Mouse (Mus musculus) hindbrain, embryonic 16.5 days (tissue): ENCODE measurements around the gene Grin3a. TPM values are rescaled to one million over a fixed set of nuclear protein-coding genes. Genes with fewer than 3 reads are reported as not detected.

ENCODE experiments used
- ATAC-seq: fragments of 200-750 bp; cut with Nextera tagmentation; 2 replicates; pipeline ENCODE4 v1.8.0; 2017; ENCODE audit warnings: moderate TSS enrichment, moderate library complexity
- H3K27ac ChIP-seq: fragments of 300-500 bp; sonication (generic); 2 replicates; pipeline ENCODE4 v1.5.1; 2014; ENCODE audit warnings: low read depth, mild to moderate bottlenecking, control low read depth, low read length, moderate library complexity
- H3K27me3 ChIP-seq: fragments of 300-500 bp; sonication (generic); replicated peaks from 2 replicates; pipeline ENCODE4 v1.6.1; 2014; ENCODE audit warnings: low read length; ENCODE audit not compliant: control insufficient read depth, insufficient read depth
- H3K36me3 ChIP-seq: fragments of 300-500 bp; sonication (generic); 2 replicates; pipeline ENCODE4 v1.6.1; 2014; ENCODE audit warnings: mild to moderate bottlenecking, low read length, moderate library complexity, mixed read lengths; ENCODE audit not compliant: control insufficient read depth, insufficient read depth
- H3K4me1 ChIP-seq: fragments of 300-500 bp; sonication (generic); 2 replicates; pipeline ENCODE4 v1.6.1; 2014; ENCODE audit warnings: low read depth, low read length; ENCODE audit not compliant: control insufficient read depth, insufficient read depth
- H3K4me2 ChIP-seq: fragments of 300-500 bp; sonication (generic); 2 replicates; pipeline ENCODE4 v1.6.1; 2014; ENCODE audit warnings: mild to moderate bottlenecking, low read length, control low read depth, moderate library complexity
- H3K4me3 ChIP-seq: fragments of 300-500 bp; sonication (generic); 2 replicates; pipeline ENCODE4 v1.5.1; 2014; ENCODE audit warnings: mild to moderate bottlenecking, low read length, control low read depth, moderate library complexity
- H3K9ac ChIP-seq: fragments of 300-500 bp; sonication (generic); 2 replicates; pipeline ENCODE4 v1.6.1; 2014; ENCODE audit warnings: low read depth, mild to moderate bottlenecking, control low read depth, low read length, moderate library complexity
- H3K9me3 ChIP-seq: fragments of 300-500 bp; sonication (generic); 2 replicates; pipeline ENCODE4 v1.6.1; 2014; ENCODE audit warnings: mild to moderate bottlenecking, low read length, moderate library complexity; ENCODE audit not compliant: control insufficient read depth
- WGBS: fragments of 180-500 bp; shearing (Covaris S2); extraction: QIAGEN DNeasy Blood & Tissue Kit; methylation state at CpG from one replicate; pipeline ENCODE4 v1.1.7; 2014; 5-methylcytosine and 5-hydroxymethylcytosine counted together
- polyA plus RNA-seq: library from polyadenylated mRNA; unstranded; fragments of >200 nt; fragmentation: Nextera tagmentation; extraction: Ambion mirVana; gene quantifications from 2 replicates; pipeline ENCODE4 v1.2.1, GENCODE M21; 2015

Gene Grin3a
- polyA plus RNA-seq, 1 experiment from 2014 or later: 25.6 TPM

DNA sequence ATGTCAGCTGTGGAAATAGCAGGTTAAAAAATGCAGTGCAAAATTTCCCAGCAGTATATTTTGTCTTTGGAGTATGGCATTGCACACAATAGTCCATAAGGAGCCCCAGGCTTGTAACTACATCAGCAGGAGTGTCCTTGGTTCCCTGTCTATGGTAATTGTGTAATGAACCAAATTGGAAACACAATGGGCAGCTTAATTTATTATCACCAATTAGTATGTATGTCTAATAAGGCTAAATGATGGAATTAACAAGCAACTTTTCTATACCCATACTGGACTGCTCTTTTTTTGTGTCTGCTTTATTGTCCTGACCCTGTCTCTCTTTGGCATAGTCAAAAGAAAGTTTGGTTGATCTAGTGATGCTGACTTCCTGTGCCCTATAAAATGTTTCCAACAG is 38.8 kb downstream of the Grin3a start:
- no peak overlapping the region for H3K27ac ChIP-seq
- no peaks in the 10 kb centered on the region for H3K27me3 ChIP-seq
- no peak overlapping the region for H3K4me3 ChIP-seq
- H3K36me3 ChIP-seq: no peaks in the 10 kb centered on the region
- no peak overlapping the region for H3K4me2 ChIP-seq
- H3K4me1 ChIP-seq: no peaks in the 10 kb centered on the region
- ATAC-seq: no peak
- no peaks in the 10 kb centered on the region for H3K9me3 ChIP-seq
- H3K9ac ChIP-seq: no peak overlapping the region

- H3K9me3 ChIP-seq: no peaks in the 10 kb centered on the region
- no peak overlapping the region for H3K27ac ChIP-seq
- no peak overlapping the region for H3K4me2 ChIP-seq
- no peaks in the 10 kb centered on the region for H3K4me1 ChIP-seq
- WGBS: 82% methylated on average over 2 of the region's 2 CpGs
- no peaks in the 10 kb centered on the region for H3K36me3 ChIP-seq
- no peaks in the 10 kb centered on the region for H3K27me3 ChIP-seq
- H3K4me3 ChIP-seq: no peak overlapping the region
- no peak overlapping the region for H3K9ac ChIP-seq
- no peak for ATAC-seq
Observed at GRCm38 (mm10) chr4:49799338-49799737, 46.2 kb downstream of the Grin3a start.

DNA sequence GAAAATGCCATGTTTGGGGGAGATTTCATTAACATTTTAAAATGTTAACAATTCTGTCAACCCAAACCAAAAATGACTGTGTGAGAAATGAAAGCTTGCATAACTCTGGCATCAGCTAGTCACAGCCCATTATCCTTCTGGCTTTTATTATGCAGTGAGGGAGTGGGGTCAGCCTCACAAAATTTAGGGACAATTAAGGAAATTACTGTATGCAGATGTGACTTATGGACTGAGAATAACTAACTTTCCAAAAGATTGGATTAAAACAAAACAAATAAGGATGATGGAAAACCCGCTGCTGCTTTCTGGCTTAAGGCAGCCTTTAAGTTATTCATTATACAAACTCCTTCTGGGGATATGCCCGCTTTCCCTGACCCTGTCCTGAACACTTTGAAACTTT is 56.6 kb downstream of the Grin3a start:
- H3K36me3 ChIP-seq: no peaks in the 10 kb centered on the region
- no peak for ATAC-seq
- 78% methylated on average over 2 of the region's 2 CpGs for WGBS

GRCm38 (mm10) chr4:49742847-49743246 is 102.7 kb downstream of the Grin3a start:
- Histone ChIP-seq H3K27ac (no peak overlapping the region), H3K9me3 (no peaks in the 10 kb centered on the region), H3K4me2 (no peak overlapping the region), H3K36me3 (no peaks in the 10 kb centered on the region), H3K4me3 (no peak overlapping the region), H3K4me1 (no peaks in the 10 kb centered on the region), H3K27me3 (no peaks in the 10 kb centered on the region), H3K9ac (no peak overlapping the region)
- WGBS: 94% methylated on average over 5 of the region's 5 CpGs
- no peak for ATAC-seq

More for the DNA sequence above, 56.6 kb downstream of the Grin3a start:
- Histone ChIP-seq H3K4me1 (no peaks in the 10 kb centered on the region), H3K9me3 (no peaks in the 10 kb centered on the region), H3K4me2 (no peak overlapping the region), H3K27me3 (no peaks in the 10 kb centered on the region), H3K27ac (no peak overlapping the region), H3K9ac (no peak overlapping the region), H3K4me3 (no peak overlapping the region)

GRCm38 (mm10) chr4:49741942-49742341 is 103.6 kb downstream of the Grin3a start:
- Histone ChIP-seq H3K4me2 (no peak overlapping the region), H3K27me3 (no peaks in the 10 kb centered on the region), H3K9ac (no peak overlapping the region), H3K9me3 (no peaks in the 10 kb centered on the region), H3K4me3 (no peak overlapping the region), H3K27ac (no peak overlapping the region), H3K4me1 (no peaks in the 10 kb centered on the region), H3K36me3 (no peaks in the 10 kb centered on the region)
- WGBS: 94% methylated on average over 2 of the region's 2 CpGs
- no peak for ATAC-seq

DNA sequence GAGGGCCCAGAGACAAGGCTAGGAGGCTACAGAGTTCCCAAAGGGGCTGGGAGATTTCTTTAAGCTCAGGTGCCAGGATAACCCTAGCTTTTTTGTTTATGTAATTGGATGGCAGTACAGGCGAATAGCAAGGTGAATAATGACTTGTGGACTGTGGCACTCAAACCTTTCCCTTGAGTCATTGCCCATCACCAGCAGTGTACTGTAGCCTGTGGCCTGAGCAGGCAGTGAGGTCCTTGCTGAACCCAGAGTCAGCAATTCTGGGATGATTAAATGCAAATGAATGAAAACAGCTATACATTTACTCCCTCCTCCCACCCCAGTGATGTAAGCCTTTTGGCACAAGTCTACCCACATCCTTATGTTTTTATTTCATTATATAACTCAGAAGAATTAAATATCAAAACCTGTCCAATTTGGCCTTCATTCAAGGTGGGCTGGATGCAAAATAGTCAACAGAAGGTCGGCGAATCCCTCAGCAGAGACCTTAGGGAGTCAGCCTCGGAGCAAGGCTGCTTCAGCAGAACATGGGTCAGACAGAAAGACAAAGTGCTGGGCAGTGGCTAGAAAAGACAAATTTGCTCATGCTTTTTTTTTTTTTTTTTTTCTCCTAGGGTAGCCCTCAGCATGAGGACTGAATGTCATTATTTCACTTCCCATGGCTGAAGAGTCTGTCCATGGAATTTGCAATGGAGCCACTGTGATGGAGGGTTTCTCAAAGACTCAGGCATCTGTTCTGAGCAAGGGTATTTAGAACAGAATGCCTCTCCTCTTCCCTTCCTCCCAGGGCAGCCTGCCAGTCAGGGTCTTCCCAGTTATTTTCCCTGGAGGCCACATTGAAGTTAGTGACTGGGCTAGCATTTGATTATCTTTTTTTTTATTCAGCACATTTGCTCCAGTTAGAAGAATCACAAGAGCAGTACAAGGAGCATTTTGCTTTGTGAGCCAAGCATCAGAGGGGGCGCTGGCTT is 104.5 kb downstream of the Grin3a start:
- Histone ChIP-seq H3K9me3 (no peaks in the 10 kb centered on the region), H3K27me3 (no peaks in the 10 kb centered on the region), H3K27ac (no peak overlapping the region), H3K4me3 (no peak overlapping the region), H3K4me2 (no peak overlapping the region), H3K36me3 (no peaks in the 10 kb centered on the region), H3K4me1 (no peaks in the 10 kb centered on the region), H3K9ac (no peak overlapping the region)
- peak; percentile 83 for ATAC-seq
- 67% methylated on average over 5 of the region's 5 CpGs for WGBS

- WGBS: 72% methylated on average over 1 of the region's 1 CpGs
- Histone ChIP-seq H3K36me3 (no peaks in the 10 kb centered on the region), H3K4me2 (no peak overlapping the region), H3K4me3 (no peak overlapping the region), H3K27ac (no peak overlapping the region), H3K9me3 (no peaks in the 10 kb centered on the region), H3K27me3 (no peaks in the 10 kb centered on the region), H3K4me1 (no peaks in the 10 kb centered on the region), H3K9ac (no peak overlapping the region)
- ATAC-seq: no peak
Observed at GRCm38 (mm10) chr4:49739561-49739960, 106.0 kb downstream of the Grin3a start.

DNA sequence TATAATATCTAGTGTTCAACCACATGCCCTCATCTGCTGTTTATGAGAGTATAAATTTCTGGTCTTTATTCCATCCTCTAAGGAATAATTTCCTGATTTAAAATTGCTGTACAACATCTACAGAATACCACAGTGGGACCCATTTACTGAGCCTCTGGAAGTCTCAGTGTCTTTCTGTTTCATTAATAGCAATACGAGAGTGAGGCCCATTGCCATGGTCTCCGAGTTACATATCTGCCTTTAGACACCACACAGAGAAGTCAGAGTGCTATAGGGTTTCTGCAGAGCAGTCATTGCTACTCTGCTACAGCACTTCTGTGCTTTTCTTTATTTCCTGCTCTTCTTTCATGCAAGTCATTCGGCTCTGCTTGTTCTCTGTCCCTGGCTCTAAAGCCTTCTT is 116.2 kb downstream of the Grin3a start:
- Histone ChIP-seq H3K4me3 (no peak overlapping the region), H3K4me2 (no peak overlapping the region), H3K9ac (no peak overlapping the region), H3K27me3 (no peaks in the 10 kb centered on the region), H3K27ac (no peak overlapping the region), H3K36me3 (no peaks in the 10 kb centered on the region), H3K9me3 (no peaks in the 10 kb centered on the region), H3K4me1 (no peaks in the 10 kb centered on the region)
- no peak for ATAC-seq
- 56% methylated on average over 3 of the region's 3 CpGs for WGBS

DNA sequence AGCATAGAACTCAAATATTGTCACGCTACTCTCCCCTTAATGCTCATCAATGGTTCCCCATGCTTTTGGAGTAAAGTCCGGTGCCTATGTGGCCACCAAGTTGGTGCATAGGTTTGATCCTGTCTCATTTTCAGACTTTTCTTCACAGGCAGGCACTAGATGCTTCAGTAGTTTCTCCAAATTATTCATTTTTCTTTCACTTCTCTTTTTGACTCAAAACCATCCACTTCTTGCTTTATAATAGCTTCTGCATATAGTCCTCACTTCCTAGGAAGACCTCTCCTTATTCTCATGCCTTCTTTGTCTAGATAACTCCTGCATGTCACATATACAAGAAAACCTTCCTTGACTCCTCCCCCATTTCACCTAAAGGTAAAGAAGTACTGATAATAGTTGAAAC is 121.6 kb downstream of the Grin3a start:
- Histone ChIP-seq H3K9ac (no peak overlapping the region), H3K4me3 (no peak overlapping the region), H3K9me3 (no peaks in the 10 kb centered on the region), H3K4me1 (no peaks in the 10 kb centered on the region), H3K27me3 (no peaks in the 10 kb centered on the region), H3K4me2 (no peak overlapping the region), H3K36me3 (no peaks in the 10 kb centered on the region), H3K27ac (no peak overlapping the region)
- 96% methylated on average over 2 of the region's 2 CpGs for WGBS
- ATAC-seq: no peak
